Comparison of ENCODE assay signal across 25 mouse cellular contexts in the genomic region with DNA sequence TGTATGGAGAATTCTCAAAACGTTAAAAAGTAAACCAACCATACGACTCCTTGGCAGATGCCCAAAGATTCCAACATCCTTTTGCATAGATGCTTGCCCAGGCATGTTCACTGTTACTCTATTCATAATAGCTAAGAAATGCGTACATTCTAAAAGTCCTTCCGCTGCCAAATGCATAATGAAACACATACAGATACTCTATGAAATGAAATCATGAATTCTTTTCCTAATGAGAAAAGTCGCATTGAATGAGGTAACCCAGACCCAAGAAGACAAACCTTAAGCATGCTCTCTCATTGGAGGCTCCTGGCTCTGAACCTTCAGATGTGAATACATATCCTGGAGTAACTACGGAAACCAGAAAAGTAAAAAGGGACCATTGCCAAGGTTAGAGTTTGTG. TPM values are rescaled to one million over a fixed set of nuclear protein-coding genes. Genes with fewer than 3 reads are reported as not detected.
DNase-seq lines count a peak whose midpoint lies in the region; ATAC-seq and TF ChIP-seq lines count a peak whose summit lies in the region.
"Had no signal": no experiment of that assay in that cellular context is flagged by ENCODE, and none has a peak within 500 bp of the region (broad histone marks: within the 10 kb centered on the region; RNA-seq: fewer than 3 reads in every experiment).

No protein-coding gene starts in this region.

- 41% methylated on average over 6 of the region's 6 CpGs for WGBS in forebrain, embryonic 15.5 days
- WGBS in forebrain, embryonic 12.5 days: 77% methylated on average over 6 of the region's 6 CpGs
- WGBS in kidney, embryonic 15.5 days: 67% methylated on average over 6 of the region's 6 CpGs
- 73% methylated on average over 6 of the region's 6 CpGs for WGBS in kidney, embryonic 14.5 days

- TF ChIP-seq CTCF in layer of hippocampus, adult 2 months (conservative IDR thresholded peaks at IDR 0.05): no peak

- no peak overlapping the region for H3K4me2 ChIP-seq in forebrain, embryonic 15.5 days (replicated peaks)
- H3K4me2 ChIP-seq in forebrain, embryonic 12.5 days: no peak overlapping the region
- H3K4me2 ChIP-seq in kidney, embryonic 15.5 days: no peak overlapping the region
- no peak overlapping the region for H3K4me2 ChIP-seq in kidney, embryonic 14.5 days (replicated peaks; ENCODE audit: low read depth, low read length)
- H3K4me2 ChIP-seq: heart, embryonic 13.5 days; intestine, embryonic 15.5 days; liver, embryonic 12.5 days; lung, embryonic 15.5 days; midbrain, embryonic 13.5 days had no signal

- peak; percentile 72 for ATAC-seq in forebrain, embryonic 15.5 days (replicated peaks)
- no peak for ATAC-seq in forebrain, embryonic 12.5 days (ENCODE audit: low FRiP score)
- peak; percentile 36; the same call in 1 of the 2 replicates for ATAC-seq in kidney, embryonic 15.5 days (replicated peaks; ENCODE audit: low FRiP score)
- no peak for ATAC-seq in kidney, embryonic 14.5 days (ENCODE audit: low FRiP score, low TSS enrichment)
- ATAC-seq: intestine, embryonic 15.5 days; liver, embryonic 12.5 days; midbrain, embryonic 13.5 days had no signal

- H3K27ac ChIP-seq in forebrain, embryonic 15.5 days (replicated peaks): no peak overlapping the region
- H3K27ac ChIP-seq in forebrain, embryonic 12.5 days: no peak overlapping the region
- H3K27ac ChIP-seq in kidney, embryonic 15.5 days: no peak overlapping the region
- no peak overlapping the region for H3K27ac ChIP-seq in kidney, embryonic 14.5 days (ENCODE audit: low read depth, low read length)
- H3K27ac ChIP-seq in layer of hippocampus, adult 2 months: no peak overlapping the region
- H3K27ac ChIP-seq: gastrocnemius, adult 2 months; heart, embryonic 13.5 days; intestine, embryonic 15.5 days; liver, embryonic 12.5 days; lung, embryonic 15.5 days; midbrain, embryonic 13.5 days had no signal

- no peak overlapping the region for H3K4me3 ChIP-seq in forebrain, embryonic 15.5 days
- H3K4me3 ChIP-seq in forebrain, embryonic 12.5 days (replicated peaks): no peak overlapping the region
- H3K4me3 ChIP-seq in kidney, embryonic 15.5 days (replicated peaks): no peak overlapping the region
- no peak overlapping the region for H3K4me3 ChIP-seq in kidney, embryonic 14.5 days (ENCODE audit: low read length)
- no peak overlapping the region for H3K4me3 ChIP-seq in layer of hippocampus, adult 2 months
- H3K4me3 ChIP-seq: gastrocnemius, adult 2 months; heart, embryonic 13.5 days; intestine, embryonic 15.5 days; liver, embryonic 12.5 days; lung, embryonic 15.5 days; midbrain, embryonic 13.5 days had no signal

- no peaks in the 10 kb centered on the region for H3K36me3 ChIP-seq in forebrain, embryonic 15.5 days
- H3K36me3 ChIP-seq in forebrain, embryonic 12.5 days (replicated peaks): no peaks in the 10 kb centered on the region
- no peaks in the 10 kb centered on the region for H3K36me3 ChIP-seq in kidney, embryonic 15.5 days
- no peaks in the 10 kb centered on the region for H3K36me3 ChIP-seq in kidney, embryonic 14.5 days (ENCODE audit: control insufficient read depth, insufficient read depth, low read length)
- H3K36me3 ChIP-seq: heart, embryonic 13.5 days; intestine, embryonic 15.5 days; liver, embryonic 12.5 days; lung, embryonic 15.5 days; midbrain, embryonic 13.5 days had no signal

- H3K9me3 ChIP-seq in forebrain, embryonic 15.5 days: no peaks in the 10 kb centered on the region
- no peaks in the 10 kb centered on the region for H3K9me3 ChIP-seq in forebrain, embryonic 12.5 days
- no peaks in the 10 kb centered on the region for H3K9me3 ChIP-seq in kidney, embryonic 15.5 days (replicated peaks)
- no peaks in the 10 kb centered on the region for H3K9me3 ChIP-seq in kidney, embryonic 14.5 days (ENCODE audit: control insufficient read depth, low read length)
- H3K9me3 ChIP-seq: heart, embryonic 13.5 days; intestine, embryonic 15.5 days; liver, embryonic 12.5 days; lung, embryonic 15.5 days; midbrain, embryonic 13.5 days had no signal

- H3K4me1 ChIP-seq in forebrain, embryonic 15.5 days: no peaks in the 10 kb centered on the region
- no peaks in the 10 kb centered on the region for H3K4me1 ChIP-seq in forebrain, embryonic 12.5 days
- H3K4me1 ChIP-seq in kidney, embryonic 15.5 days: no peaks in the 10 kb centered on the region
- H3K4me1 ChIP-seq in kidney, embryonic 14.5 days (ENCODE audit: control insufficient read depth, insufficient read depth, low read length): no peaks in the 10 kb centered on the region
- H3K4me1 ChIP-seq: heart, embryonic 13.5 days; intestine, embryonic 15.5 days; liver, embryonic 12.5 days; lung, embryonic 15.5 days; midbrain, embryonic 13.5 days had no signal

- no peak overlapping the region for H3K9ac ChIP-seq in forebrain, embryonic 15.5 days (replicated peaks)
- H3K9ac ChIP-seq in forebrain, embryonic 12.5 days: no peak overlapping the region
- H3K9ac ChIP-seq in kidney, embryonic 15.5 days: no peak overlapping the region
- H3K9ac ChIP-seq in kidney, embryonic 14.5 days (ENCODE audit: low read depth, low read length): no peak overlapping the region
- H3K9ac ChIP-seq: heart, embryonic 13.5 days; intestine, embryonic 15.5 days; liver, embryonic 12.5 days; lung, embryonic 15.5 days; midbrain, embryonic 13.5 days had no signal

- H3K27me3 ChIP-seq in forebrain, embryonic 15.5 days: no peaks in the 10 kb centered on the region
- no peaks in the 10 kb centered on the region for H3K27me3 ChIP-seq in forebrain, embryonic 12.5 days
- H3K27me3 ChIP-seq in kidney, embryonic 15.5 days: no peaks in the 10 kb centered on the region
- H3K27me3 ChIP-seq in kidney, embryonic 14.5 days (ENCODE audit: control insufficient read depth, insufficient read depth, low read length): no peaks in the 10 kb centered on the region
- H3K27me3 ChIP-seq: heart, embryonic 13.5 days; intestine, embryonic 15.5 days; liver, embryonic 12.5 days; lung, embryonic 15.5 days; midbrain, embryonic 13.5 days had no signal

- DNase-seq in NIH3T3 (ENCODE audit: low read depth): peak; percentile 81
- DNase-seq in fibroblast of lung, adult 2 months (ENCODE audit: low read depth): peak; percentile 32
- no peak for DNase-seq in layer of hippocampus, adult 2 months (ENCODE audit: low spot score in 2 of 2)
- no peak for DNase-seq in retina, embryonic 14.5 days (ENCODE audit: low spot score)
- DNase-seq: adrenal gland, adult 8-10 months; B cell, adult 2 months; cerebellum, adult 11 months; cerebellum, postnatal 25 days; gastrocnemius, adult 2 months; heart, adult 11 months; heart, postnatal 4 days; right cerebral cortex, adult 18-20 months; thymus, adult 18-20 months had no signal

RNA-seq across cellular contexts. Expression of a gene that starts 36.2 kb away (rescaled TPM):
- polyA plus RNA-seq in forebrain, embryonic 15.5 days (2015; fragmentation: Nextera tagmentation; extraction: Ambion mirVana): 13.4 and 15.2 TPM in 2 replicates
- polyA plus RNA-seq in forebrain, embryonic 12.5 days (2016; fragmentation: Nextera tagmentation; extraction: Ambion mirVana): 8.2 and 13.6 TPM in 2 replicates
- 23.1 and 25.7 TPM in 2 replicates for polyA plus RNA-seq in kidney, embryonic 15.5 days (2015; fragmentation: Nextera tagmentation; extraction: Ambion mirVana)
- 17.1 and 24.3 TPM in 2 replicates for polyA plus RNA-seq in kidney, embryonic 14.5 days (2014; fragmentation: Nextera tagmentation; extraction: Ambion mirVana)
- total RNA-seq in layer of hippocampus, adult 2 months (2021): 10 to 100 TPM; 87.5 to 89.8 TPM

RNA-seq across cellular contexts. Expression of a gene that starts 49.1 kb away (rescaled TPM):
- polyA plus RNA-seq in forebrain, embryonic 15.5 days (2015; fragmentation: Nextera tagmentation; extraction: Ambion mirVana): 0.09 TPM in 1 of 2 replicates, not detected in the other
- polyA plus RNA-seq in forebrain, embryonic 12.5 days (2016; fragmentation: Nextera tagmentation; extraction: Ambion mirVana): not detected in 2 replicates
- not detected in 2 replicates for polyA plus RNA-seq in kidney, embryonic 15.5 days (2015; fragmentation: Nextera tagmentation; extraction: Ambion mirVana)
- 0.09 TPM in 1 of 2 replicates, not detected in the other for polyA plus RNA-seq in kidney, embryonic 14.5 days (2014; fragmentation: Nextera tagmentation; extraction: Ambion mirVana)
- not detected for total RNA-seq in layer of hippocampus, adult 2 months (2021)
- total RNA-seq: adrenal gland, adult 8-10 months; gastrocnemius, adult 2 months; heart, postnatal 4 days; layer of hippocampus, adult 18-20 months; left cerebral cortex, postnatal 36 days had no signal
- polyA plus RNA-seq: heart, embryonic 13.5 days; intestine, embryonic 15.5 days; liver, embryonic 12.5 days; lung, embryonic 15.5 days; midbrain, embryonic 13.5 days; small intestine, adult 2 months had no signal

RNA-seq across cellular contexts. Expression of a gene that starts 56.0 kb away (rescaled TPM):
- 0.04 TPM in 1 of 2 replicates, not detected in the other for polyA plus RNA-seq in forebrain, embryonic 15.5 days (2015; fragmentation: Nextera tagmentation; extraction: Ambion mirVana)
- polyA plus RNA-seq in forebrain, embryonic 12.5 days (2016; fragmentation: Nextera tagmentation; extraction: Ambion mirVana): not detected in 2 replicates
- 0.08 TPM in 1 of 2 replicates, not detected in the other for polyA plus RNA-seq in kidney, embryonic 15.5 days (2015; fragmentation: Nextera tagmentation; extraction: Ambion mirVana)
- 0.04 and 0.07 TPM in 2 replicates for polyA plus RNA-seq in kidney, embryonic 14.5 days (2014; fragmentation: Nextera tagmentation; extraction: Ambion mirVana)
- not detected for total RNA-seq in layer of hippocampus, adult 2 months (2021)
- total RNA-seq: gastrocnemius, adult 2 months; heart, postnatal 4 days; layer of hippocampus, adult 18-20 months had no signal
- polyA plus RNA-seq: intestine, embryonic 15.5 days; liver, embryonic 12.5 days; lung, embryonic 15.5 days; midbrain, embryonic 13.5 days; small intestine, adult 2 months had no signal

RNA-seq across cellular contexts. Expression of a gene that starts 58.7 kb away (rescaled TPM):
- 164 and 187 TPM in 2 replicates for polyA plus RNA-seq in forebrain, embryonic 15.5 days (2015; fragmentation: Nextera tagmentation; extraction: Ambion mirVana)
- 152 and 157 TPM in 2 replicates for polyA plus RNA-seq in forebrain, embryonic 12.5 days (2016; fragmentation: Nextera tagmentation; extraction: Ambion mirVana)
- polyA plus RNA-seq in kidney, embryonic 15.5 days (2015; fragmentation: Nextera tagmentation; extraction: Ambion mirVana): 242 and 259 TPM in 2 replicates
- polyA plus RNA-seq in kidney, embryonic 14.5 days (2014; fragmentation: Nextera tagmentation; extraction: Ambion mirVana): 225 and 322 TPM in 2 replicates
- 10 to 100 TPM; 51.6 to 52.0 TPM for total RNA-seq in layer of hippocampus, adult 2 months (2021)

Comparison
In these comparisons a context has a peak if more than half of its experiments do, and no peak if none do; other contexts are left out.
1. ATAC-seq: peak in forebrain, embryonic 15.5 days (single experiment) and kidney, embryonic 15.5 days (single experiment); none in forebrain, embryonic 12.5 days (single experiment) and kidney, embryonic 14.5 days (single experiment).
2. DNase-seq: peak in NIH3T3 (single experiment) and fibroblast of lung, adult 2 months (single experiment); none in layer of hippocampus, adult 2 months (0 of 2) and retina, embryonic 14.5 days (single experiment).